Mouse (Mus musculus): ENCODE measurements around the gene Chrnb1.

The Chrnb1 gene

GRCm38 (mm10) chr11:69775716-69776115 is 20.0 kb downstream of the Chrnb1 start:
- DNase-seq (ENCODE audit: inconsistent ontology term) = no peak

- no peak for DNase-seq (ENCODE audit: inconsistent ontology term)
Observed at GRCm38 (mm10) chr11:69774961-69775360, 20.8 kb downstream of the Chrnb1 start.

DNA sequence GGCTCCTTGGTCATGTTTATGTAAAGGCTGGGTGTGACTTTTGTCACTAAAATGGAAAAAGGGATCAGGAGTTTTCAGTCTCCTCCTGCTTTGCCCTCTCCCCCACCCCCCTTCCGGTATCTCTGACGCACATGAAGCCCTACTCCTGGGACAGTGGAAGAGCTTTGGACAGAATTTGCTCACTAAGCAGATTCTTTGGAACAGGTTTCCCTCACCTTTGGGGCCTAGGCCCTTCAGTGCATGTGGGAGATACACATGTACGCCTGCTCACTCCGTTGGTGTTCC is 28.2 kb downstream of the Chrnb1 start:
- DNase-seq (ENCODE audit: inconsistent ontology term) = no peak

- no peak for DNase-seq (ENCODE audit: inconsistent ontology term)
Observed at GRCm38 (mm10) chr11:69766872-69767624, 28.7 kb downstream of the Chrnb1 start.

DNA sequence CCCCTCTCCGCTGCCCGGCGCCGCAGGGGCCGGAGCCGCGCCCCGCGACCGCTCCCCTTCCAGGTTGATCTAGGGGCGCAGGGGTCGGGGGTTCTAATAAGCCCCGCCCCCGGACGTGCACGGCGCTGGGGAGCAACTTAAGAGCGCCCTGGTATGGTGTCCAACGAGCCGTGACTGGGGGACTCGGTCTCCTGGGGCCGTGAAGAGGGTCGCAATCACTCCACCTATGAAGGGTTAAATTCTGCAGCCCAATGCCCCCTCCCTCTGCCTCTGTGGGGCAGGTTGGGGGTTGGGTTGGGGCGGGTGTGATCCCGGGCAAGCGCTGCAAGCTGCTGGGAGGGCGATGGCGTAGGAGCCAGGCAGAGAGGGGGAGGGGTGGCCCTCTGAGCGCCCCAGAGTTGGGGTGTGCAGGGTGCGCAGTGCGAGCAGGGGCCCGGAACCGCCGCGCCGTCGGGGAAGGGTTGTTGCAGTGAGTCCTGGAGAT is 29.6 kb downstream of the Chrnb1 start:
- DNase-seq (ENCODE audit: inconsistent ontology term) = peak; percentile 75

- DNase-seq (ENCODE audit: inconsistent ontology term) = peak; percentile 53
Observed at GRCm38 (mm10) chr11:69765221-69766125, 30.3 kb downstream of the Chrnb1 start, which contains the start of gene Zbtb4. TSS of gene Zbtb4 (plus strand) at chr11:69765912.

DNA sequence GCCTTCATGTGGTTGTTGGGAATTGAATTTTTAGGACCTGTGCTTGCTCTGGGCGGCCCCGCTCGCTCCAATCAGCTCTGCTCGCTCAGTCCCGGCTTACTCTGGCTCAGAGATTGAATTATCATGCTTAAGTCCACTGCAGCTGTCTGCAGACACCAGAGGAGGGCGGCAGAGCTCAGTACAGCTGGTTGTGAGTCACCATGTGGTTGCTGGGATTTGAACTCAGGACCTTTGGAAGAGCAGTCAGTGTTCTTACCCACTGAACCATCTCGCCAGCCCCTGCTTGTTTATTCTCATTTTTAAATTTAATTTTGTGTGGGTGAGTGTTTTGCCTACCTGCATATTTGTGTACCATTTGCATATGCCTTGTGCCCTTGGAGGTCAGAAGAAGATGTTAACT is 32.2 kb downstream of the Chrnb1 start:
- DNase-seq (ENCODE audit: inconsistent ontology term) = no peak

DNA sequence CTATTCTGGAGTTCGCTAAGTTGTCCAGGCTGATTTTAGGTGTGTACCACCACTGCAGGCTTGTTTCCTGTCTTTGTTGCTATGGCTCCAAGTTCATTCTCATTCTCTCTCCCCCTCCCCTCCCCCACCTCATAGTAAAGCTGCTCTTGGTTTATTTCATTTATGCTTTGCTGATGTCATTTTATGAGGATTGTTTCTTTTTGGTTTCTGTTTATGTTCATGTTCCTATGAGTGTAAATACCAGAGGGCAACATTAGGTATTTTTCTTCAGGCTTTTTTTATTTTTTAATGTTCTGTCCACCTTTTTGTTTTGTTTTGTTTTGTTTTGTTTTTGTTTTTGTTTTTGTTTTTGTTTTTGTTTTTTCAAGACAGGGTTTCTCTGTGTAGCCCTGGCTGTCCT is 33.9 kb downstream of the Chrnb1 start, which contains the start of gene Slc35g3:
Gene Slc35g3 (minus strand): TSS at position 101 of the 400 bp plus-strand sequence.
- no peak for DNase-seq (ENCODE audit: inconsistent ontology term)

GRCm38 (mm10) chr11:69760901-69761200 is 34.9 kb downstream of the Chrnb1 start:
- DNase-seq (ENCODE audit: inconsistent ontology term) = no peak

- DNase-seq (ENCODE audit: inconsistent ontology term) = no peak
Observed at GRCm38 (mm10) chr11:69760160-69760900, 35.4 kb downstream of the Chrnb1 start.

DNA sequence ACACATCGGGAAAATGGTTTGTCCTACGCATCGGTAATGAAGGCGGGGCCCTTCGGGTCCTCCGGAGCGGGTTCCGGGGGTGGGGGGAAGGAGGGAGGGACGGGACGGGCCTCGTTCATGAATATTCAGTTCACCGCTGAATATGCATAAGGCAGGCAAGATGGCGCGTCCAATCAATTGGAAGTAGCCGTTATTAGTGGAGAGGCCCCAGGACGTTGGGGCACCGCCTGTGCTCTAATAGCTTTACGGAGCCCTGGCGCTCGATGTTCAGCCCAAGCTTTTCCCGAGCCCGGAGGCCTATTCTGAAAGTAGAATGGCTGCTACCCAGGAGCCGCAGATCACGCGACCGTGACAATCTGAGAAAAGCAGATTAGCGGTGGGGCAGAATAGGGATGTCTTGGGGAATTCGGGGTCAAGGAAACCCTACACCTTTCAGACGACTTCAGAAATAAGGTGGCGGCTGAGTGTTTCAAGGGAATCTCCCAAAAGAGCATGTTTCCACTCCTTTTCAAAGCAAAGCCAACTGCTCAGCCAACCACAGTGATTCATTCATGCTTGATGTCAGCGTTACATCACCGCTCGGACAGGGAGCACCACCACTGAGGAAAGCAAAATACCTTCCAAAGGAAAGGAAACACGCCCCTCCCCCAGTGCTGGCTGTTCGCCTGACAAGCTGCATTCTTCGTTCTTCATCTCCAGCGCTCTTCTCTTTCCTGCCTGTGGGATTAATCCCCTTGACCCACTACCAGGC is 36.6 kb downstream of the Chrnb1 start:
- DNase-seq (ENCODE audit: inconsistent ontology term) = peak; percentile 94

DNA sequence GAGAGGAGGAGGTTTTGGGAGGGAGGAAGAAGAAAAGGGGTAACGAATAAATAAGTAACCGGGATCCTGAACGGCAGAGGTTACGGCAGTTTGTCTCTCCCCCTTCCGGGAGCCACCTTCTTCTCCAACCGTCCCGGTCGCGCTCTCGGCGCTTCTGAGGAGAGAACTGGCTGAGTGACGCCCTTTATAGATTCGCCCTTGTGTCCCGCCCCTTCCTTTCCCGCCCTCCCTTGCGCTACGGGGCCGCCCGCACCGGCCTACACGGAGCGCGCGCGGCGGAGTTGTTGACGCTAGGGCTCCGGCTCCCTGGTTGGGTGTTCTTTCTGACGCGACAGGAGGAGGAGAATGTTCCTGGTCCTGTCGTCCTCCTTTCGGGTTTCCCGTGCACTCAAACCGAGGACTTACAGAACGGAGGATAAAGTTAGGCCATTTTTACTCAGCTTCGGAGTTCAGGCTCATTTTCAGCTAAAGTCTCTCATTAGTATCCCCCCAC is 37.2 kb downstream of the Chrnb1 start, which contains the start of gene Polr2a:
Gene Polr2a (minus strand): TSS at position 160 of the 493 bp plus-strand sequence.
- DNase-seq (ENCODE audit: inconsistent ontology term) = peak; percentile 100

DNA sequence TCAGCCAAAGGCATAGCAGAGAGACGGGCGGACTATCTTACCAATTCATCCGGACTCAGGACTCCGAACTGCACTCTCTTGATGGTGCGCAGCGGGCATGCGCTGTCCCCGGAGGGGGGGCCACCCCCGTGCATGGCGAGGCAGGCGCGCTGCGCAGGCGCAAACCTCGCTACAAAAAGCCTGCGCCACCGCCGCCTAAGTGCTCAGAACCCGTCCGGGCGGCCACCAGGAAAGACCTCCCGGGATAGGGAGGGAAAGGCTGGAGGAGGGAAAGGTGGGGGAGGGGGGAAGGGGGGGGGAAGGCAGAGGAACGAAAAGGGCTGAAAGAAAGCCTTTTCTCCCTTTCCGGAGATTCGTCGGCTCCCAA is 37.7 kb downstream of the Chrnb1 start:
- DNase-seq (ENCODE audit: inconsistent ontology term) = peak; percentile 97

DNA sequence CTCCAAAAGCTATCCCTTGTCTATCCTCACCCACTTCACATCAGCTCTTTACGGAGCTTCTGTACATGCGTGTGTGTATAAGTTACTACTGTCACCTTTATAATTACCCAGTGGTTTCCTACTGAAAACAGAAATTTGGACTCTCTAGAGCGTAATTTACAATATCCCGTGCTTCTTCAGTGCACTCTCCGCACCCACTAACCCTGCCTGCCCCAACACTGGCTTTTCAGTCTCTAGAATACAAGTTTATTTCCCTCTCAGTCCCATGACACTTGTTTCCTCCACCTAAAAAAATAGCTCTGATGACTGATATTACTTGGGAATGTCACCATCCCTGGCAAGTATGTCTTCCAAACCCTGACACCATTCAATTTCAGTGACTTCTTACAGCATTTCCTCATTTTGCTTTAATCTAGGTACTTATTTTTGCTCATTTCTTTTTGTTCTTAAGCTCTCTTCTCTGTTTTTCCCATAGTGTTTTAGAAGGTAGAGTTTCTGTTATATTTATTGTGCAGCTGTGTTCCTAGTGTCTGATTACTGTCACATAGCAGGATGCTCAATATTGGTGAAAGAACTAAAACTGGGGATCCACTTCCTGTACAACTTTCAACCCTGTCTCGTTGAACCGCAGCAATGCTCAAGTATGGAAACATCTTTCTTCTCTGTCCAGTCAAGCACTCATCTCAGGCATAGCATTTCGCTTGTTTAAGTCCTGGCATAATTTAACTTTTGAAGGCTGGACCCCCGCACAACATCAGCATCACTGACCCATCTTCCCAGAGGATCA is 38.2 kb downstream of the Chrnb1 start:
- no peak for DNase-seq (ENCODE audit: inconsistent ontology term)

GRCm38 (mm10) chr11:69754701-69755100 is 41.0 kb downstream of the Chrnb1 start:
- peak; percentile 51 for DNase-seq (ENCODE audit: inconsistent ontology term)

DNA sequence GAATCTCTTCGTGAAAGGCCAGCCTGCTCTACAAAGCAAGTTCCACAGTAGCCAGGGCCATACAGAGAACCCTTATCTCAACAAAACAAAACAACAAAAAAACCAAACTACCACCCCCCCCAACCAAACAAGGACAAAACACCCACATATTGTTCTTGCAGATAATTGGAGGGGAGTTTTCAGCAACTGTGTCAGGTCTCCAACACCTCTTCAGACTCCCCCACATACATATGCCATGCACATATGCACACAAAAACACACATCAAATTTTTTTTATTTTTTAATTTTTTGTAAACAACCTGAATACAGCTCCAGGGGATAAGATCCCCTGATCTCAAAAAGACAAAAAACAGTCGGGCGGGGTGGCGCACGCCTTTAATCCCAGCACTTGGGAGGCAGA is 41.5 kb downstream of the Chrnb1 start:
- no peak for DNase-seq (ENCODE audit: inconsistent ontology term)

- DNase-seq (ENCODE audit: inconsistent ontology term) = no peak
Observed at GRCm38 (mm10) chr11:69752686-69753085, 43.1 kb downstream of the Chrnb1 start.

DNA sequence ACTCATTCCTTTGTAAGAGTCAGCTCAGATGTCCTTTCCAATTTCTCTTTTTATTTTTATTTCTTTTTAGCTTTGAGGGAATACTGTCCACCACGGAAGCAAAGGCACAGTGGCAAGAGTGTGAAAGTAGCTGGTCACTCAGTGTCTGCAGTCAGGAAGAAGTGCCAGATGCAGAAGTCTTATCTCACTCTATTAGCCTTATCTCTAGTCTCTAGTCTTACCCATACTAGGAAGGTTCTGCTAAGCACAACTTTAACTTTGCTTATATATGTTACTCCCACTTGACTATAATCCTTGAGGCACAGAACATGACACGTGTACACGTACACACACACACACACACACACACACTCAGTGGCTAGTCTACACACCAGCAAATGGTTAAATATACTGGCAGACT is 44.1 kb downstream of the Chrnb1 start:
- DNase-seq (ENCODE audit: inconsistent ontology term) = no peak
